Mouse (Mus musculus) liver, embryonic 13.5 days (tissue): ENCODE data around the gene Kcne1l. TPM values are rescaled to one million over a fixed set of nuclear protein-coding genes. Genes with fewer than 3 reads are reported as not detected.

Experiments
- ATAC-seq: fragments of 200-750 bp; cut with Nextera tagmentation; 2 replicates; pipeline ENCODE4 v1.8.0; 2017; ENCODE audit warnings: low read depth, mild to moderate bottlenecking, moderate number of reproducible peaks, moderate library complexity
- DNase-seq: peaks from one replicate; pipeline ENCODE4 v3.0.0; 2022
- H3K27ac ChIP-seq: fragments of 300-500 bp; sonication (generic); 2 replicates; pipeline ENCODE4 v1.5.1; 2015; ENCODE audit warnings: moderate library complexity, mild to moderate bottlenecking, inconsistent platforms
- H3K27me3 ChIP-seq: fragments of 300-500 bp; sonication (generic); 2 replicates; pipeline ENCODE4 v1.6.1; 2015; ENCODE audit warnings: mild to moderate bottlenecking, inconsistent platforms
- H3K36me3 ChIP-seq: fragments of 300-500 bp; sonication (generic); 2 replicates; pipeline ENCODE4 v1.6.1; 2015; ENCODE audit warnings: mild to moderate bottlenecking, inconsistent platforms
- H3K4me1 ChIP-seq: fragments of 300-500 bp; sonication (generic); replicated peaks from 2 replicates; pipeline ENCODE4 v1.6.1; 2015; ENCODE audit warnings: inconsistent platforms
- H3K4me2 ChIP-seq: fragments of 300-500 bp; sonication (generic); 2 replicates; pipeline ENCODE4 v1.6.1; 2015; ENCODE audit warnings: inconsistent platforms, mild to moderate bottlenecking, moderate library complexity
- H3K4me3 ChIP-seq: fragments of 300-500 bp; sonication (generic); replicated peaks from 2 replicates; pipeline ENCODE4 v1.5.1; 2015; ENCODE audit warnings: mild to moderate bottlenecking, inconsistent platforms
- H3K9ac ChIP-seq: fragments of 300-500 bp; sonication (generic); 2 replicates; pipeline ENCODE4 v1.6.1; 2015; ENCODE audit warnings: mild to moderate bottlenecking, inconsistent platforms
- H3K9me3 ChIP-seq: fragments of 300-500 bp; sonication (generic); replicated peaks from 2 replicates; pipeline ENCODE4 v1.6.1; 2016; ENCODE audit warnings: inconsistent platforms
- WGBS: fragments of 180-500 bp; shearing (Covaris S2); methylation state at CpG from one replicate; pipeline ENCODE4 v1.1.7; 2015; ENCODE audit not compliant: insufficient replicate concordance; 5-methylcytosine and 5-hydroxymethylcytosine counted together
- polyA plus RNA-seq: library from polyadenylated mRNA; unstranded; fragments of >200 nt; fragmentation: Nextera tagmentation; extraction: Ambion mirVana; gene quantifications from 2 replicates; pipeline ENCODE4 v1.2.1, GENCODE M21; 2015

The Kcne1l gene
- polyA plus RNA-seq, 1 experiment from 2014 or later, result 0.98 TPM

GRCm38 (mm10) chrX:142285905-142286304 is 20.2 kb downstream of the Kcne1l start:
- ATAC-seq (no peak), DNase-seq (no peak)
- Histone ChIP-seq H3K9ac (no peak overlapping the region), H3K36me3 (no peaks in the 10 kb centered on the region), H3K4me1 (no peaks in the 10 kb centered on the region), H3K9me3 (no peaks in the 10 kb centered on the region), H3K27ac (no peak overlapping the region), H3K27me3 (no peaks in the 10 kb centered on the region; the same call in 1 of the 2 replicates), H3K4me3 (no peak overlapping the region), H3K4me2 (no peak overlapping the region)
- WGBS, result 41% methylated on average over 5 of the region's 5 CpGs

GRCm38 (mm10) chrX:142276573-142276972 is 29.5 kb downstream of the Kcne1l start:
- no peak overlapping the region for H3K4me2 ChIP-seq
- ATAC-seq (no peak), DNase-seq (no peak)
- H3K9ac ChIP-seq, result no peak overlapping the region
- no peaks in the 10 kb centered on the region for H3K36me3 ChIP-seq
- H3K27ac ChIP-seq, result no peak overlapping the region
- no peaks in the 10 kb centered on the region; the same call in 1 of the 2 replicates for H3K27me3 ChIP-seq
- 44% methylated on average over 3 of the region's 3 CpGs for WGBS
- H3K9me3 ChIP-seq, result no peaks in the 10 kb centered on the region
- H3K4me1 ChIP-seq, result no peaks in the 10 kb centered on the region
- H3K4me3 ChIP-seq, result no peak overlapping the region

DNA sequence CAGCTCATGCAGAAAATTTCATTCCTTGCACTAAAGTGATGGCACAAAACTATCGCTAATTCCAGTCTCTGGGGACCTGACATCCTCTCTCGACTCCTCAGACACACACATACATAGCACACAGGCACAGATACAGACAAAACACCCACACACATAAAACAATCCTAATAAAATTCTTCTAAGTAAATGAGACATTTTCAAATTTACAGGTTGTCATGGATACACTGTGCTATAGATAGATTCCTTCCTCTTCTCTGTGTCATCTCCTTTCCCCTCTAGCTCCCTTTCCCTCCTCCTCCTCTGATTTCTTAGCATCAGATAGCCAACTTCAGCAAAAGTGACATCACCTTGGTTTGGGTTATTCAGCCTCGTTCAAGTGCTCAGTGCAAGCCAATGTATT is 30.1 kb downstream of the Kcne1l start:
- no peaks in the 10 kb centered on the region for H3K4me1 ChIP-seq
- H3K4me2 ChIP-seq, result no peak overlapping the region
- no peaks in the 10 kb centered on the region for H3K27me3 ChIP-seq
- no peak overlapping the region for H3K9ac ChIP-seq
- H3K4me3 ChIP-seq, result no peak overlapping the region
- ATAC-seq (no peak), DNase-seq (no peak)
- no peak overlapping the region for H3K27ac ChIP-seq
- H3K36me3 ChIP-seq, result no peaks in the 10 kb centered on the region
- 57% methylated on average over 3 of the region's 3 CpGs for WGBS
- no peaks in the 10 kb centered on the region for H3K9me3 ChIP-seq

Other genes with a start within 250 kb of the Kcne1l start
- gene Gucy2f, start 109.4 kb downstream of the Kcne1l start, polyA plus RNA-seq, result not detected in 2 replicates
- 6.9 and 9.0 TPM in 2 replicates for gene Nxt2, start 79.5 kb downstream of the Kcne1l start, polyA plus RNA-seq
- gene Acsl4, start 84.2 kb upstream of the Kcne1l start, polyA plus RNA-seq, result 13.7 and 18.7 TPM in 2 replicates